Mouse (Mus musculus): Measurements from ENCODE around the gene Hoxc13. TPM values are rescaled to one million over a fixed set of nuclear protein-coding genes. Genes with fewer than 3 reads are reported as not detected.

Hoxc13 gene
- polyA plus RNA-seq, 2 experiments from 2014 or later, result not detected

DNA sequence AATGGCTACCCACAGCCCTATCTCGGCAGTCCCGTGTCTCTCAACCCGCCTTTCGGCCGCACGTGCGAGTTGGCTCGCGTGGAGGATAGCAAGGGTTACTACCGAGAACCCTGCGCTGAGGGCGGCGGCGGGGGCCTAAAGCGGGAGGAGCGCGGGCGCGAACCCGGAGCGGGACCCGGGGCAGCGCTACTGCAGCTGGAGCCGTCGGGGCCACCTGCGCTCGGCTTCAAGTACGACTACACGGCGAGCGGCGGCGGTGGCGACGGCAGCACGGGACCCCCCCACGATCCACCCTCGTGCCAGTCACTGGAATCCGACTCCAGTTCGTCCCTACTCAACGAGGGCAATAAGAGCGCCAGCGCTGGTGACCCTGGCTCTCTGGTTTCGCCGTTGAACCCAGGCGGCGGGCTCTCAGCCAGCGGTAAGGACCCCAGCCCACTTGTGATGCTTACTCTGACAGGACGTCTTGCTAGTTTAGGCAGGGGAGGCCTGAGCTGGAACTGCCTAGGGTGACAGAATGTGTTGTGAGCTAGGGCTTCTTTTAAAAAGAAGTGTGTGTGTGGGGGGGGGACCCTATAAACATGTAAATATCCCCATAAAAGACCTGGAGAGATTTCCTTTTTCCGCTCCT lies 16.2 kb downstream of the Hoxc13 start:
- no peak for ATAC-seq

DNA sequence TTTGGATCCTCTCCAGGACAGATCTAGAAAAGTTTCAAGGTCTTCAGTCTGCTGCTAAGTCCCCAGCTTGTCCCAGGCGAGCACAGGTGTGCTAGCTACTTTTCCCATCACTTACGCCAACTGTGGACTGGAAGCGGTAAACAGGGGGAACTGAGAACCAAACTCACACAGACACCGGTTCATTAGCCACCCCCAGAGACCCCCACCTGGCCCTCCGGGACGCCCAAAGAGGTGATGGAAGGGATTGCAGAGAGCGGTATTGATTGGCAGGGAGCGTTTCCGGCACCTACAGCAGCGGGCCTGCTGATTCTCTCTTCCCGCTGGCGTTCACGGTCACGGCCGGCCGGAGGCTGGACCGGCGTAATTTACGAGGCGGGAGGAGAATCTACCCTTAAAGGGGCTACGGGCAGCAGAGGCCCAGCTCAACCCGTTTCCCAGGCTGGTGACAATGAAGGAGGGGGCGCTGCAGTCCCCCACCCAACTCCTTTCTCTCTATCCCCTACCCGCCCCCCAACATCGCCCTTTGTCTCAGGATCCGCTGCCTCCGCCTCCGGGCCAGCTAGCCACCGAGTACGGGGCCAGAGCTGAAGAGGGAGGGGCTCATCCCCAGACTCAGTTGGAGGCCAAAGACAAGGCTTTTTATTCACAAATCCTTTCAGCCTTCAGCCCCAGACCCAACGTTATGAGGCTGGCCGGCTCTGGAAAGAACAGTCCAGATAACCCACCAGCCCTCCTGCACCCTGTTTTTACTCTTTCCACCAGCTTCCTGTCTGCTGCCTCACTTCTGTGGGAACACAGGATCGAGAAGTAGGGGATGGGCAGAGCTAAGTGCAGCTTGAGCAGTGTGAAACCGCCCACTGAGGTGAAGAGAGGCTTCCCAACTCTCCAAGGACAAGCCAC lies 18.6 kb downstream of the Hoxc13 start:
- no peak for ATAC-seq

DNA sequence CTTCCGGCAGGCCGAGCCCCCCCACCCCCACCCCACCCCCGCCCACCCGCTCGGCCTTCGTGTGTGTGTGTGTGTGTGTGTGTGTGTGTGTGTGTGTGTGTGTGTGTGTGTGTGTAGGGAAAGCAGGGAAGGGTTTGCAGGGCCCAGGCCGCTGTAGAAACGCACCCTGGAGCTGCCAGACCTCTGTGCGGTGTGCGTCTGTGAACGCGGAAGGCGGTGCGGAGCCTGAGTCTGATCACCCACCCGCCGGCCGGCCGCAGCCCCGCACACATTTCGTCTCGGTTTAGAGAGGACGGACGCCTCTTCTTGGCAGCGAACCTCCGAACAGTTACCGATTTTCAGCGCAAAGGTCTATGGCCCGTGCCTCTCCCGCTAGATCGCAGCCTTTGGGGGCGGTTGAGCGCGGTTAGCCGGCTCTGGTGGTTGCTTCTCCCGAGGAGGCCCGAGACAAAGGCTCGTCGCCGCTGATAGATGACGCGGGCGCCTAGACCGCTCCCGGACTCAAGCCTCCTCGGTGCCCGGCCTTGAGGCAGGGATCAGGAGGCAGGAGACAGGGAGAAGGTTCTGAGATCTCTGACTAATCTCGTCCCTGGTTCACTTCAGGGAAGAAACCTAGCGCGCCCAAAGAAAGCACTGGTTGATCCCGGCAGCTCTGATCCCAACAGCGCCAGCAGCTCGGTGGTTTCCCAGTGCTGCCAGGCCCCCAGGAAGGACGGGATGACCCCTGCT lies 22.0 kb downstream of the Hoxc13 start:
- ATAC-seq, result no peak

DNA sequence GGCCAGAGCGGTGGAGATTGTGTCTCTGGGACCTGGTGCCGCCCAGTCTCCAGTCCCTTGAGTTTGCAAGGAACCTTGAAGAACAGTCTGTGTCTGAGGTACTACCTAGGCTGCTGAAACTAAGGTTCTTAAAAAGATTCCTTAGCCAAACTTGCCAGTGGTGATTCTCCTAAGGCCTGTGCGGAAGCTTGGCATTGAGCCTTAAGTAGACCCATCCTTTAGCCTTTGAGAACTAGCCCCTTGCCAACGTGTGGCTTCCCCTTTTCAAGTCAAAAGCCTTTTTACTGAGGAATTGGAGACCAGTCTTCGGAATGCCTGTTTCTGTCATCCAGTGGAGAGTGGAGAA lies 22.5 kb downstream of the Hoxc13 start:
- no peak for ATAC-seq

DNA sequence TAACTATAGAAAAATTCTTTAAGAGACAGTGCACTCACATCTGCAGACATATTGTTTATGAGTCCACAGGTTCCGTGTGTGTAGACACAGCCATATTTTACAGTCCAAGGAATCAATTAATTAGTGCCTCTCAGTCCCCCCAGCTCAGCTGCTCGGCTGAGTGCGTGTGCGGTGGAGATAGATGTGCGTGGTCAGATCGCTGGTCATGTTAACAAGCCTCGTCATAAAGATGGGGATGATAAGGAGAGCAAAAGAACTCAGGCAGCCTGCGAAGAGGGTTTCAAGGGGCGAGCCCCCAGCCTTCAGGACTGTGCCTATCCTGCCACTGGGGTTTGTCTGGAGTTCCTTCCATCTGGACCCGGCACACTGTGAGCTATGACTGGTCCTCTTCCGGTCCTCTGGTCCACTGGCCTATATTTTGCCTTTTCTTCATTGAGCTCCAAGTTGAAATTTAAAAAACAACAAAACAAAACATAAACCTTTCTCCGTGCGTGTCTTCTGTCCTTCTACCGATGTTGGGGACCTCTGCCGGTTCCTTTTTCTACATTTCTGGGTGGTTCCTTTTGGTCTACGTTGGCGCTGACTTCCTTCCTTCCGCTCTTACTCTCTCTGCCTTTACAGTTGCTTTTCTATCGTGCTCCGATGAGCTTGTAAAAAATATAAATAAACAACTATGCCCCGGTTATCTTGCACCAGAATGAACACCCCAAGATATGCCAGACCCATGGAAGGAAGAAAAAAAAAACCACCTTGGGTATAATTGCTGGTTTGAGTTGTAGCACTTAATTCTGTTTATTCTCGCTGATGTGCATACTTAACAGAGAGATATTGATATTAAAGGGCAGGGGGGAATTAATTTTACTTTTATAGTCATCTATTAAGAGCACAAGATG lies 24.5 kb downstream of the Hoxc13 start:
- no peak for ATAC-seq

DNA sequence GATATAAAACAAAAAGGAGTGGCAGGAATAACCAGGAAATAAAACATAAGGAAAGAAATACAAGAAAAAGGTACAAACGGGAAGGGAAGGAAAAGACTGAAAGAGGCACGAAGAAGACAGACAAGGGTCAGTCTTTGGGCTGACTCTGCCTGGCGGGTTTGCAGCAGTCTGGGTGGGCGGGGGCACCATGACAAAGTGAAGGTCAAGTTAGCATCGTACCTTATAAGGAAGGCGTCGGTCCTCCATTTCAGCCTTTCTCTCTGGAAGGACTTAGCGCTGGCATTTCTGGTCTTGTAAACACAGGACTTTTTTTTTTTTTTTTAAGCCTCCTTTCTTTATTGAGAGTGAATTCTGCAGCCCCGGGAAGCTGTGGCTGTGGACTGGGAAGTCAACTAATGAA lies 26.4 kb downstream of the Hoxc13 start:
- ATAC-seq, result no peak

DNA sequence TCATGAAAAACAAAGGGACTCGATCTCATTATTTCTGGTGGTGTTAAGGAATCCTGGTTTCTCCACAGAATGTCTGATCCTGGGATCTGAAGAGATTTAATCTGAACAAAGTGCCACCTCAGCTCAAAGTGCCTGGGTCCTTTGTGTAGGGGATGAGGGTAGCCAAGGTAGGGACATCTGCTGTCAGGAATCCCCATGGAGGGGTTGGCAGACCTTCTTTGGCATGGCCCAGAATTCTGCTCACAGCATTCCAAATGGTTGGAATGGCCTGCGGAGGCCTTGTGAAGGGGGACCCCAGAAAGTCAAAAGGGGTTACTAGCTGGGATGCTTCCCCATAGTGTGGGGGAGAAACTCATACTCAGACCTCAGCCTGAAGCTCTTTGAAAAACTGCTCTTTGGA lies 27.9 kb downstream of the Hoxc13 start:
- ATAC-seq, result no peak

DNA sequence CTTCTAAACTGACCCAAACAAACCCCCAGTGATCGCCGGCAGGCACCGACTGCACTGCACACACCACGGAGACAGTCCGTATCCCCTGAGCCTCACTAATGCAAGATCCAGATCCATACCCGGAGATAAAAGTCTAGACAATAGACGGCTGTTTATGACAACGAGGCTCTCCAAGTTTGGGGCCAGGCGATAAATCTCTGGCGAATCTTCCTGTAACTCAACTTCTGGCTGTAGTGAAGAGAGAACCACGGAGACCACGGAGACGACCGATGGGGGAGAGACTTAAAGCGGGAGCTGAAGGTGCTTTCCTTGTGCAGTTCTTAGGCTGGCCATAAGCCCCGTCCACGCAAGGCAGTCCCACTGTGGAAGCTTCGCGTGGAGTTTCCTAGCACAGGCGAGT lies 28.8 kb downstream of the Hoxc13 start:
- no peak for ATAC-seq

DNA sequence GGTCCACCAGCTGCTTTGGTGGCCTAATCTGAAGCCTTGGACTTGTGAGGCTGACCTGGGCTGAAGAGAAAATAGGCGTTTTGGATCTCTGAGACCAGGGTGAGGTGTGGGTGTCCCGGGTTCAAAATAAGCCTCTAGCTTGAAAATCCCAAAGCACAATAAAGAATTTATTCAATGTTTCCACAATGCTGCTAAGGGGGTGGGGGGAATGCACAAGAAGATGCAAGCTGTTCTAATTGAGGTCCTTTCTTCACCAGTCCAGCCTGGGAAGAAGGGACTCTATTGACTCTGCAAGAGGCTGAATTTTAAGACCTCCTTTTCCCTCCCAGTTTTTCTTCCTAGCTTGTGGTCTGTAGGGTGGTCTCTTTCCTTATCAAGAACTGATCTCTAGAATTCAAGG lies 30.0 kb downstream of the Hoxc13 start:
- ATAC-seq, result no peak

DNA sequence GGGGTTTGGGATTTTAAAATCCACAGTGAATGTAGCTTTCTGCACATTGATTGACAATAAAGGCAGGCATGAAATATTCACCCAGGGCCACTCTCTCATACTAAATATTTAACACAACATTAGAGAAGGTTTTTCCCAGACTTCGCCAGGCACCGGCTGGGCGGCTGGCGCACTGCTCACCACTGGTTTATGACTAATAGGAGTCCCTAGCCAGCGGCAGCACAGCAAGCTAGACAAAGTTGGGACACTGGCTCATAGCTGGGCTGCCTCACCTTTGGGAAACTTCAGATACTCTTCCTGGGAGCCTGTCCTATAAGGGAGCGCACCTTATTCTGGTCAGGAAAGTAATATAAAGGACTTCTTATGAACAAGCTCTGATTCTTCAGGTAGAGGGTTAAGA lies 32.7 kb downstream of the Hoxc13 start:
- ATAC-seq, result no peak

DNA sequence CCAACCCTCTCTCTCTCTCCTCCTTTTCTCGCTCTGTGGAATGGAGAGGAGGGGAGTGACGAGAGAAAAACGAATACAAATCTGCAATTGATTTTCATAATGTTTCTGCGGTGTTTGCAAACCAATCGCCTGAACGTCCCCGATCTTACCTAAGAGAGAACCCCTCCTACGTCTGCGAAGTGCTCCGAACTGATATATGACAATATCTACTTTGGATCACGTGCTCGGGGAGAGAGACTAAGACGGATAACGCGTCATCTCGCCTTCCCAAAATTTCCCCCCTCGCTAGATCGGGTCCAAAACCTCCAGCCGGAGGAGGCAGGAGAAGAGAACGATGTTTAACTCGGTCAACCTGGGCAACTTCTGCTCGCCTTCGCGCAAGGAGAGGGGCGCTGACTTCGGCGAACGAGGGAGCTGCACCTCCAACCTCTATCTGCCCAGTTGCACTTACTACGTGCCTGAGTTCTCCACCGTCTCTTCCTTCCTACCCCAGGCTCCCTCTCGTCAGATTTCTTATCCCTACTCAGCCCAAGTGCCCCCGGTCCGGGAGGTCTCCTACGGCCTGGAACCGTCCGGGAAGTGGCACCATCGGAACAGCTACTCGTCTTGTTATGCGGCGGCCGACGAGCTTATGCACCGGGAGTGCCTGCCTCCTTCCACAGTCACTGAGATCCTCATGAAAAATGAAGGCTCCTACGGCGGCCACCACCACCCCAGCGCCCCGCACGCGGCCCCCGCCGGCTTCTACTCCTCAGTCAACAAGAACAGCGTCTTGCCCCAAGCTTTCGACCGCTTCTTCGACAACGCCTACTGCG lies 33.5 kb downstream of the Hoxc13 start, which contains the start of gene Hoxc11:
Gene Hoxc11 (plus strand): TSS at position 236 of the 815 bp plus-strand sequence.
- ATAC-seq, result no peak

DNA sequence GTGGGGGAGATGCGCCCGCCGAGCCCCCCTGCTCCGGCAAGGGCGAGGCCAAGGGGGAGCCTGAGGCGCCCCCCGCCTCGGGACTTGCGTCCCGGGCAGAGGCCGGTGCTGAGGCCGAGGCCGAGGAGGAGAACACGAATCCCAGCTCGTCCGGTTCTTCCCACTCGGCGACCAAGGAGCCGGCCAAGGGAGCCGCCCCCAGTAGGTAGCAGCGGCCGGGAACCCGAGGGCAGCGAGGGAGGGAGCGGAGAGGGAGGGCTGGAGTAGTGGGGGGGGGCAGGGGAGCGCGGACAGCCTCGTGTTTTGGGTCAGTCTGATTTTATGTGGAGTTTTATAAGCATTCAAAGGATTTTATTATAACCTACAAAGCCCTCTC lies 34.1 kb downstream of the Hoxc13 start:
- ATAC-seq, result no peak

DNA sequence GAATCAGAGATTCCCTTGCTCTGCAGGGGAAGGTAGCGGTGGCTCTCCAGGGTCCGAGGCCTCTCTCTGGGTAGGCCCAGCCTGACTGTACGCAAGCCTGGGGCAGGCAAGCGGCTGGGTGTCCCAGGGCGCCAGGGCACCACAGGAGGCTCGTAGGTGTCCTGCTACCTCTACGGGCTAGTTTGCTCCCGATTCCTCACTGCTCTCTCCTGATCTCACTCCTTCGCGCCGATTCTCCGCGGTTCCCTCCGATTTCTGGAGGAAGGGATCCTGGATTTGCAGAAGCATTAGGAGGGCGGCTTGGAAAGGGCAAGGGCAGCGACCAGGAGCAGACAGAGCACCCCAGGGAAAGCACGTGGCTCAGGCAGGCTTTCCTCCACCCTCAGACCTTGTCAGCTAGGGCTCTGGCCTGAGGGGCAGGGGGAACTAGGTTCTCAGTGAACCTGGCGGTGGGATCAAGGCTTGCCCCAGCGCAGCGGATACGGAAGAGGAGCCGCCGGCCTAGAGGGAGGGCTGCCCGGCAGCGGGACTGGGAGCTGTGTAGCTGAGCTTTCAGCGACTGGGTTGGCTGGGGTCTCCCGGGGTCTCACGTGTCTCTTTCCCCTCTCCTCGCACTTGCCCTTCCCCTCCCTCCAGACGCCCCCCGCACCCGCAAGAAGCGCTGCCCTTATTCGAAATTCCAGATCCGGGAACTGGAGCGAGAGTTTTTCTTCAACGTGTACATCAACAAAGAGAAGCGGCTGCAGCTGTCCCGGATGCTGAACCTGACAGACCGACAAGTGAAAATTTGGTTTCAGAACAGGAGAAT lies 35.1 kb downstream of the Hoxc13 start:
- no peak for ATAC-seq

DNA sequence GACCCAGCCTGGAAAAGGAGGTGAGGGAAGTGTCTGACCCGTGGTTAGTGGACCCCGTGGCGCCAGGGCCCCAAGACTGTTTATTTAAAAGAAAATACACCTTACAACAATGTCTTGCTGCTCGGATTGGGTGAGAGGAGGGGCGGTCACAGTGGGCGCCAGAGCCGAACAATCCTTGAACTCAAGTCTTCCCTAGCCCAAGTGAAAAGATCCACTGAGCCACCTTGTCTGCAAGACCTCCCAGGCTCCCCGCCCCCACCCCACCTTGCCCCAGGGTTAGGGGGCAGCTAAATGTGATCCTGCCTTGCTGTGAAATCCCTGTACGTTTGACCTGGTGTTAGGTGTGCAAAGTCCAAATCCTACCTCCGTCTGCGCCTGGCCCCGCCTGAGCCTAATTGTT lies 36.0 kb downstream of the Hoxc13 start:
- ATAC-seq, result no peak

DNA sequence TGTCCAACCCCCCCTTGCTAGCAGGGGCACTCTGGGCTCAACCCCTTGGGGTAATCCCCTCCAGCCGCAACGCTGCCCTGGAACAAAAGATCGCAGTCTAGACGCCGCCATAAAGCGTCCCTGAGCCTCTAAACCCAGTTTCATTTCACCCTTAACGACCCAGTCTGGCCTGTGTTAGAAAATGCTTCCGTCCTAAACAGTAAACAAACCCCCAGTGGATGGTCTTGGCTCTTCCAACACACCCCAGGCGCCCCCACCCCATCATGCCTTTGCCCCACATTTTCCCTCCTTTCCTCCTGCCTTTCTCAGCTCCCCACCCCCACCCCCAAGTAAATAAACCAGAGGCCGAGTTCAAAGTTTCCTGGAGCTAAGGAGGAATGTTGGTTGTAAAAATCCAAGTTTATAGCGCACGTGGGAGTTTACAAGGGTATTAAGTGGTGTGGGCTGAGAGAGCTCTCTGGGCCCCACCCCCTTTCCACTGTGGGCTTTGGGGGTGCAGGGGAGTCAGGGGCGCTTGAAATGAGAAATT lies 38.8 kb downstream of the Hoxc13 start:
- ATAC-seq, result no peak

DNA sequence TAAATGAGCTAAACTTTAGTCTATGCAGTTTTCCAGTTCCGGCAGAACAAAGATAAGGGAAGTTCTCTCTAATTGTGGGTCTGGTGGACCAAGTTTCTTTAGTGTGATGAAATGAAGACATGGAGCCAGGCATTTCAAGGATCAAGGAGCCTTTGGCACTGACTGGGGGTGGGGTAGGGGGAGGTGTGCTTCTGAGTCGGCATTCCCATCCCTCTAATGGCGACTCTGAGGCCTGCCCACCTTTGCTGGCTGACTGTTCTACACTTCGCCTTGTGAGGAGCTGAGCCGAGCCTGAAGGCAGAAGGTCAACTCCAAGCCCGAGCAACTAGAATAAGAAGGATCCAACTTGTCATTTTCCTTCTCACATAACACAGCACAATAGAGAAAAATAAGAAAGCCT lies 40.8 kb downstream of the Hoxc13 start:
- no peak for ATAC-seq

DNA sequence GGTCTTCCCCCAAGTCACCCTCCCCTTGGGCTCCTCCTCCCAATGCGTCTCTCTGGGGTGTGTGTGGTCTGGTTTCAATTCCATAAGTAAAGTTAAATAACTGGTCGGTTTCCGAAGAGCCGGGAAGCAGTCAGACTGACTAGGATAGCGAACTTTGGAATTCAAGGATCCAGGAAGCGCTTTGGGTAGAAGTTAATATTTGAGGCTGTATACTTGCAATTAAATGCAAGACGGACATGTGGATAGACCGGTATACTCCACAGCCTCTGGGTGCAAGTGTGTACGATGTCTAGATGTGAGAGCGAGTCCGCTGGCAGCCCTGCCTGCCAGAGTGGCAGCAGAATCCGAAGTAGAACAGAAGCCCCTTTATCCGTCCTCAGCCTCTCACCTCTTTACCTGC lies 41.6 kb downstream of the Hoxc13 start:
- no peak for ATAC-seq

DNA sequence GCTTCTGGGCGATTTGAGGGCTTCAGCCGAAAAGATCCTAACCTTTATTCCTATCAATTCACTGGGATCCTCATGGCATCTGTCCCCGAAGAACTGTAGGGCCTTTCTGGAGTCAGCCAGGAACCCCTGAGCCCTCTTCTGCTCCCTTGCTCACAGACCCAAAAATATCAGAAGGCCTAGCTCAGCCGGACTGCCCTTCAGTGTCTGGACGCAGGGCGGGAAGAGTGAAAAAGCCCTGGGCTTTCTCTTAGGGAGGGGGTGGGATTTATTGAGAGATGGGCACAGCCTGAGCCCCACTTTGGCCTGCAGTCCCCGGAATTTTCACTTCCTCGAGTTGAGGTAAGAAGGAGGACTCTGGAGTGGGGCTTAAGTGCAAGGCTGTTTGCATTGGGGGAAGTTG lies 42.4 kb downstream of the Hoxc13 start:
- ATAC-seq, result no peak

DNA sequence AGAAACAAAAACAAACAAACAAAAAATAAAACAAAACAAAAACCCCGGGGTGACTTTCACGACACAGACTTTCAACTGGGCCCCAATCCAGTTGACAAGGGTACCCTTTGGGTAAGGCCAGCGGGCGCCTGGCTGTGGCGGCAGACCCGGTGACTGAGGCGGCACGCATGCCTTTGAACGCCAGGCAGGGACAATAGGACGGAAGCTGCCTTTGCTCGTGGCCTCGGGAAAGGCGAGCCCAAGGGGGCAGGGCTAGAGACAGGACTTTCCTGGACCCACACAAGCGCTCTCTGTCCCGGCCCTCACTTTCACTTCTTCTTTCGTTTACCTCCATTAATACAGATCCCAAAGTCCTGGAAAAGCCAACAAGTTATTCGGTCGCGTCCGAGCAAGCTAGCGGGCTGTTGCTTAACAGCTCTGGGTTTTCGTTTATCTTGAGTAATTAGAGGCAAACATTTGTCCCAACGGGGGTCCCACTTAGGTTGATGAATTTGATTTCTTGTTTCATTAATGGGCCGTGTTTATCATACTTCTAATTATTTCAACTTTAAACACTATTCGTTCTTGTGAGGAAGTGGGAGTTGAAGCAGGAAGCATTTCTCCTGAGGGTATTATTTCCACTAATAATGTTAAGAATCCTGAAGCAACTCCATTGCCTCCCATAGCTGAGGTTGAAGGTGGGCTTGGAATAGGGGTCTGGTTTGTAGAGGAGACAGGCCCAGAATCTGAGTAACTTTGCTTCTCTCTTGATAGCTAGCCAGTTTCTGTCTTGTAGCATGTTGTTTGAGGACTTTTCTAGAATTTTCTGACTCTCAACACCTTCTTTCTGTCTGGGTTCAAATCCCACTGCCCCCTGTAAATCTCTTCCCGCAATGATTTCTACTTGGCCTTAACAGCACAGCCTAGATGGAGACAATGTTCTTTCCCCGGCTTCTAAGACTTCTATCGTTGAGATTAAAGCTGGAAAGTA lies 43.1 kb downstream of the Hoxc13 start:
- ATAC-seq, result no peak
